Mouse (Mus musculus): ENCODE data around the gene Dnajc22.
"Not testable (repeated sequence)": the region's sequence is repeated elsewhere in the genome, so short reads cannot be mapped to it uniquely, and the experiment has no call there.

Dnajc22 gene

DNA sequence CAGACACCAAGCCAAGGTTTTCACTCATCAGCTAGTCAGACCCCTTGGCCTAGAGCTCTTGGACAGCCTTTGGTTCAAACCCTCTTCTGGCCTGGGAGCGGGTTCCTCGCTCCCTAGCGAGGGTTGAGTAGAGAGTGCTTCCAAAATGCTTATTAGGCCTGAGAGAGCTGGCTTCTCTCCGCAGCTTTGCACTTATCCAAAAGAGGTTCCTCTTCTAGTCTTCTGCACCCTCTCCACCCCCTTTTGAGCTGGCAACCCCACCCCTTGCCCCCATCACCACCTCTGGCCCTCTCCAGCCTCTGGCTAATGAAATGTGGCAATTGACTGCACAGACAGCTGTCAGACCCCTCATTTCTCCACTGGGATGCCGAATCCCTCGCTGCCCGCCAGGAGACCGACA is at the start of gene Dnajc22:
Dnajc22 (plus strand) TSS at position 301 of the 400 bp plus-strand sequence.
- in situ Hi-C loops (cut with MboI, MseI) = no loop called here

DNA sequence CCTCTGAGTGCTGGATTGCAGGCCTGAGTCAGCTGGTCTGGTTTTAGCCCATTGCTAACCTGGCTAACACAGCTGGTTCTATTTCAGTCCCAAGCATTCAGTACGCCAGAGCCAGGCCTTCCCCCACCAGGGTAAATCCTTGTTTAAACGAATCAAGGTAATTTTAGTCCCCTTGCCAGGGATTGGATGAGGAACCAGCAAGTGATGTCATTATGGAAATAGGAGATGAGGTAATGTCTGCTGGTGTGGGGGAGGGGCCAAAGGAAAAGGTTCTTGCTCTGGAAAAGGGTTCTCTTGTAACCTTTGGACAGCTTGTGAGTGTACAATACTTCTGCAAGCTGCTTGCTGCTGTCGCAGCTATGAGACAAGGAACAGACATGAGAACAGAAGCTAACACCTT is 48.1 kb upstream of the Dnajc22 start:
- in situ Hi-C loops (cut with MboI, MseI) = no loop called here

DNA sequence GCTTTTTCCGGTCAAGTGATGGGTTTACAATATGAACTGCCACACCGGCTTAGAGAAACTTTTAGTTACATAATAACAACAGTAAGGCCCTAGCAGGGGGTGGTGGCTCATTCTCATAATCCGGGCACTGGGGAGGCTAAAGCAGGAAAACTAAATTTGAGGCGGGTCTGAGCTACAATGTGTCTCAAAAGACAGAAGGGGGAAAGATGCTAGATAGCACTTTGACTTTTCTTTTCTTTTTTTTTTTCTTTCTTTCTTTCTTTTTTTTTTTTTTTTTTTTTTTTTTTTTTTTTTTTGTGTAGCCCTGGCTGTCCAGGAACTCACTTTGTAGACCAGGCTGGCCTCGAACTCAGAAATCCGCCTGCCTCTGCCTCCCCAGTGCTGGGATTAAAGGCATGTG is 47.2 kb upstream of the Dnajc22 start:
- in situ Hi-C loops (cut with MboI, MseI) = not testable (repeated sequence)

DNA sequence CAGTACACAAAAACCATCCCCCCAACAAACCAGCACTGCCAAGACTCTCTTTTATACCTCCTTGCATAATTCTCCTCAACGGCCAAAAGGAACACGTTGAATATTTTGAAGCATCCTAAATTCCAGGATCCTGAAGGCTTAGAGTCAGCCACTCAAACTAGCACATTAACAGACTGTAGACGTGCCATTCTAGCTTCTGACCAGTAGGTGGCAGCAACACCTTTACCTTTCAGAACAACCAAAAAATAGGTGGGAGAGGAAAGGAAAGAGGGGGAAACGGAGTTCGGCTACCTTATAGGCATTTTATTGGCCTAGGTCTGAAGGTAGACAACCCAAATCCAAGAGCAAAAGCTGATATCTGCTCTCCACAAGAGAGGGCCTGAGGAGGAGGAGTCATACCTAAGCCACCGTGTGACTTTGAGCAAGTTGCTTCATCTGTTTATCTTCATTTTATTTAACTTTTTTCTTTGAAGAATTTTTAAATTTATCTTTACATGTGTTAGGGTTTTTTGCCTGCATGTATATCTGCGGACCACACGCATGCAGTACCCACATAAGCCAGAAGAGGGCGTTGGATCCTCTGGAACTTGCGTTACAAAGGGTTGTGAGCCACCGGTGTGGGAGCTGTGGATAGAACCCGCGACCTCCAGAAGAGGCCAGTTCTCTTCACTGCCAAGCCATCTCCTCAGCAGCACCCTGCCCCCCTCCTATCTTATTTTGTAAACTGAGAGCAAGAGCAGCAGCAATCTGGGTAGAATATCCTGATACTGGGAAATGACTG is 43.3 kb upstream of the Dnajc22 start:
- in situ Hi-C loops (cut with MboI, MseI) = no loop called here

DNA sequence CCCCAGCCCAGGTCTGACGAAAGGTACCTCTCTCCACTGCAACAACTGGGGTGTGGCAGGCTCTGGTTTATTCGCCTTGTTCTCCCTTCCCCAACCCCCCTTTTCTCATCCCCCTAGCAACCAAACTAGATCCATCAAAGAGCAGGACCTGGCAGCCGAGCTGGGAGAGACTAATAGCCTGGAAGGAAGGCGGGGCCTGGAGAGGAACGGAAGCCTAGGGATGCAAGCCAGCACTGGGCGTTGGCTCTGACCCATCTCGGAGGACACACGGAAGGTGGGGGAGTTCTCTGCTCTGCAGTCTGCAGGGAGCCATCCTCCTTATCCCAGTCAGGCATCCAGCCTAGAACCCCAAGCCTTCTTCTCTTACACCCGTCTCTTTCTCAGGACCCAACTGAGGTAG is 39.6 kb upstream of the Dnajc22 start:
- in situ Hi-C loops (cut with MboI, MseI) = no loop called here

DNA sequence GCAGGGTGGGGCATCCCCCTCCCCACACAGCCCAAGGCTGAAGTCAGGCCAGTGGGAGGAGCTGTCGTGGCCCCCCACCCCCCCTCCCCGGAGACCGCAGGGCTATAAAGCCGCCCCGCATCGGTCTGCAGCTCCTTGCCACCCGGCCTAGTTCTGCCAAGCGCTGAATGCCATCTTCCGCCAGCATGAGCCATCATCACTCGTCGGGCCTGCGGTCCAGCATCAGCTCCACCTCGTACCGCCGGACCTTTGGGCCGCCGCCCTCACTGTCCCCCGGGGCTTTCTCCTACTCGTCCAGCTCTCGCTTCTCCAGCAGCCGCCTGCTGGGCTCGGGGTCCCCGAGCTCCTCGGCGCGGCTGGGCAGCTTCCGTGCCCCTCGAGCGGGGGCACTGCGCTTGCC is 37.9 kb upstream of the Dnajc22 start, which contains the start of gene Prph:
Prph (plus strand) TSS at position 135 of the 400 bp plus-strand sequence.
- in situ Hi-C loops (cut with MboI, MseI) = loop anchor here (5.0 kb wide), 1 partner anchor 47 kb away; no protein-coding TSS in a partner anchor

DNA sequence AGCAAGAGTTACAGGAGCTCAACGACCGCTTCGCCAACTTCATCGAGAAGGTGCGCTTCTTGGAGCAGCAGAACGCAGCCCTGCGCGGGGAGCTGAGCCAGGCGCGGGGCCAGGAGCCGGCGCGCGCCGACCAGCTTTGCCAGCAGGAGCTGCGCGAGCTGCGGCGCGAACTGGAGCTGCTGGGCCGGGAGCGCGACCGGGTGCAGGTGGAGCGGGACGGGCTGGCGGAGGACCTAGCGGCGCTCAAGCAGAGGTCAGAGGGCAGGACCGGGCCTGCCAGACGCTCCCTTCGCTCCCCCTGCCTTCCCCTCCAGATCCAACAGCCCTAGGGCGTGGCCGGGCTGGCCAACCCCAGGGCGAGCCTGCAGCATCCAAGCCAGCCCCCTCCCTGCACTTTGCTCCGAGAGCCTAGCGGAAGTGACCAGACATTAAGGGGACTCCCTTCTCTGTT is 37.4 kb upstream of the Dnajc22 start:
- in situ Hi-C loops (cut with MboI, MseI) = loop anchor here (5.0 kb wide), 1 partner anchor 47 kb away; no protein-coding TSS in a partner anchor

DNA sequence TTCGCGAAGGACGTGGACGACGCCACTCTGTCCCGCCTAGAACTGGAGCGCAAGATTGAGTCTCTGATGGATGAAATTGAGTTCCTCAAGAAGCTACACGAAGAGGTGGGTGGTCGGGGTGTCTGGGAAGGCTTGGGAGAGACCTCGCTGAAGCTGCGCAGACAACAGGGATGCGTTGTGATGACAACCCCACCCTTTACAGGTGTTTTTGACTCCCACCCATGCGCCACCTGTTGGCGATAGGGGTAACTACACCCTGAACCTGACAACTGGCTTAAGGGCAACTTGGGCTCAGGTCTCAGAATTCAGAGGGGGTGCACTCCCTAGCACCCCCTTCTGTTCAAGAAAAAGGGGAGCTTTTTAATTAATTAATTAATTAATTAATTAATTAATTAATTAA is 36.6 kb upstream of the Dnajc22 start:
- in situ Hi-C loops (cut with MboI, MseI) = loop anchor here (5.0 kb wide), 1 partner anchor 46 kb away; no protein-coding TSS in a partner anchor

DNA sequence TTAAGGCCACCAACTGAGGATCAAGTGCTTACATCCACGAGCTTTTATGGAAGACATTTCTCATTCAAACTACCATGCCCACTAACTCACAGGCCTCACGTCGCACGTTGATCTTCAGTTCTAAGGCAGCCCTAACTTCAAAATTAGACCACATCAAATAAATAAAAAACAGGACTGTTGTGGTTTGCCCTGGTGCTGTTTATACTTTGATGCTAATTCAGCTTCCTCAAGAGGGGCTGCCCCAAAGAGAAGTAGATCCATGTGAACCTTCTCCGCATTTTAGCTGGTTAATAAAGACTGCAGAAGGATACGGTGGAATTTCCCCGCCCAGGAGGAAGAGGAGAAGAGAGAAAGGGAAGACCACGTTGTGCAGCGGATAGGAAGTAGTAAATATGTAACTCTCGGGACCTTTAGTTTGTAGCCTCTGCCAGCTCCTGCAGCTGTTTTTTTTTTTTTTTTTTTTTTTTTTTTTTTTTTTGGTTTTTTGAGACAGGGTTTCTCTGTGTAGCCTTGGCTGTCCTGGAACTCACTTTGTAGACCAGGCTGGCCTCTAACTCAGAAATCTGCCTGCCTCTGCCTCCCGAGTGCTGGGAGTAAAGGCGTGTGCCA is 27.3 kb upstream of the Dnajc22 start:
- in situ Hi-C loops (cut with MboI, MseI) = no loop called here

DNA sequence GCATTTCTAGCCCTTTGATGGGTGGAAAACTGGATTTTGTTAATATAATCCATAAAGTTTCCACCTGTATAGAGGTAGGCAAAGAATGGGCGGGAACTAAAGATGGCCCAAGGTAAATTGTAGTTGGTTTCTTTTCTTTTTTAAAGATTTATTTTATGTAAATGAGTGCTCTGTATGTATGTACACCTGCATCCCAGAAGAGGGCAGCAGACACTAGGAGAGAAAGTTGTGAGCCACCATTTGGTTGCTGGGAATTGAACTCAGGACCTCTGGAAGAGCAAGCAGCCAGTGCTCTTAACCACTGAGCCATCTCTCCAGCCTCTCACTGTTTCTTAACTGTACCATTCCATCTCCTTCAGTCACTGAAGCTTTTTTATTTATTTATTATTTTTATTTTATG is 21.0 kb upstream of the Dnajc22 start:
- in situ Hi-C loops (cut with MboI, MseI) = no loop called here

DNA sequence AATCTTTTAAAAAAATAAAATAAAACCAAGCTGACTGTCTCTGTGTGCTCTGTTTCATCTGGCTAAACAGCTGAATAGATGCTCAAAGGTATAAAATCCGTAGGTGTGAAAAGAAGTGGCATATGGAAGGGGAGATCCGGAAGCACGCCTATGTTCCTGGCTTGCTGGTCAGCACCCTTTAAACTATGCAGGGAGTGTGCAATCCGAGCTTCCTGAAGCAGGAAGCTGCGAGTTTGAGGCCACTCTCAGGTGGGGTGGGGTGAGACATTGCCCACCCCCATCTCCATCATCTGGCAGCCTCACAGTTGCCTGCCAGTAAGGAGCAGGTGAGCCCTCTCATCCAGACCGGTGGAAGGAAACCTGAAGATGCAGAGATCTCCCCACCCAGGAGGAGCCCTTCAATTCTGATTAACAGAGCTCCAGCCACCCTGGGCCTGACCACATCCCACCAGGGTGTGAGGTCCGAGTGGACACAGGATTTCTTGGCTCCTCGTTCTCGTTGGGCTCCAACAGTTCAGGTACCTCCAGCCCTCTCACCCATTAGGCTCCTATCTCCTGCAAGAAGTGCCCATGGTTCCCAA is 18.9 kb upstream of the Dnajc22 start, which contains the start of gene Troap:
Troap (plus strand) TSS at position 557 of the 581 bp plus-strand sequence.
- in situ Hi-C loops (cut with MboI, MseI) = no loop called here

DNA sequence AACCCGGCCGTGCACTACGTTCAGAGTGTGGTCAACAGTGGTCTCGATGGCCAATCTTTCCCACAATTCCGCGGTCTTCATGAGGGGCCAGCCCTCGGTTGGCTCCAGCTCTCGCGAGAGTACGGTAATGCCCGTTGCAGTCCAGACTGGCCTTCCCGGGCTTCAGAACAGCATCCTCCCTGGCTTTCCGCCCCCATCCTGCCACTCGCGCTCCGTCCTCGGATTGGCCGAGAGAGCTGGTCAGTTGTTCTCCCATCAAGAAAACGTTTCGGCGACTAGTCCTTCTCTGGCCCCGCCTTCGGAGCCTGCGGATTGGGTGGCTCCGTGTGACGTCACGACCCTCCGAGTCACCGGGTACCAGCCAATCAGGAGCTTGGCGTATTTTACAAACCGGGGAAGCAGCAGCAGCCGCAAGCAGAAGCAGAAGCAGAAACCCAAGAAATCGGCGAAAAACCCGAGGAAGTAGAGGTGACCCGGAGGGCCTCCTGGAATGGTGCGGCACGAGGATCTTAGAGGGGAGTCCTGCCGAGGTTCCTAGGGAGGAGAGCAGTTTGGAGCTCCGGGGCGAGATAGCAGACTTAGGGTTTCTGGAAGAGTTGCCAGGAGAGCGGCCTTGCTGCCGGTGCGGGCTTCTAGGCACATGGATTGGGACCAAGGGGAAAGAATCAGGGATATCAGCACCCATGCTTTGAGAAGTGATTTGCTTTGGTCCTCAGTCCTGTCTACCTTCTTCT is 18.2 kb upstream of the Dnajc22 start:
- in situ Hi-C loops (cut with MboI, MseI) = no loop called here

DNA sequence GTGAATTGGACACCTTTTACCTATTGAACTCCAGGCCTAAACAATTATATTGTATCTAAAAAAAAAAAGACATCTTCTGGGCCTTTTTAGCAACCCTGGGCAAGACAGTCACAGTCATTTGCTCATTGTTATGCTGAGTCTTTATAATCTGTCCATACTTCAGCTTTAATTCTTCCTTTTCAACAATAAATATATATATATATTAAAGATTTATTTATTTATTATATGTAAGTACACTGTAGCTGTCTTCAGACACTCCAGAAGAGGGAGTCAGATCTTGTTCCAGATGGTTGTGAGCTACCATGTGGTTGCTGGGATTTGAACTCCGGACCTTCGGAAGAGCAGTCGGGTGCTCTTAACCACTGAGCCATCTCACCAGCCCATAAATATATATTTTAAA is 17.0 kb upstream of the Dnajc22 start:
- in situ Hi-C loops (cut with MboI, MseI) = not testable (repeated sequence)

DNA sequence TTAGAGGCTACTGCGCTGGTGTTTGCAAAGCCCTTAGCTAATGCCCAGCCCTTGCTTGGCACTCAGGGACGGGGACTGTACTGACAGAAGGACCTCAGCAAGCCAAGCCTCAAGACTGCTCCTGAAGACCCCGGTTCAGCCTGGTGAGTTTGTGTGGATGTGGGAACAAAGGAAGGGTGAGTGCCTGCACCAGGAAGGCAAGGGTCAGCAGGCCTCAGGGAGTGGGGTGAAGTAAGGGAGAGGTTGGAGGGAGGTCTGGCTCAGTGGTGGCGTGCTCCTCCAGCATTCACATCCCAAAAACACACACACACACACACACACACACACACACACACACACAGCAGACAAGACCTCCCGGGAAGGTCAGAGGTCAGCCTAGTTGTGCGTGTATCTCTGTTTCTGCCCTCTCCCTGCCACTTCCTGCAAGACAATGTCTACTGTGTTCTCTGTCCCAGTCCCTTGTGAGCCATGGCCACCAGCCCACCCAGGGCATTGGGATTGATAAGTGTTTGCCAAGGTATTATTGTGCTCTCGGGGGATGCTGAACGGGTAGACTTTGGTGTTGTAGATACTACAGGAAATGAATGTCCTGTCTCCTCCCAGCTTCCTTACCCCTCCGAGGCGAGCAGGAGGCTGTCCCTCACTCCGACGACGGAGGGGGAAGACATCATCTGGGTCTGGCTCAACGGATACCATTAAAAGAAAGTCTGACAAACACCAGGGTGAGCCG is 14.6 kb upstream of the Dnajc22 start:
- in situ Hi-C loops (cut with MboI, MseI) = no loop called here

DNA sequence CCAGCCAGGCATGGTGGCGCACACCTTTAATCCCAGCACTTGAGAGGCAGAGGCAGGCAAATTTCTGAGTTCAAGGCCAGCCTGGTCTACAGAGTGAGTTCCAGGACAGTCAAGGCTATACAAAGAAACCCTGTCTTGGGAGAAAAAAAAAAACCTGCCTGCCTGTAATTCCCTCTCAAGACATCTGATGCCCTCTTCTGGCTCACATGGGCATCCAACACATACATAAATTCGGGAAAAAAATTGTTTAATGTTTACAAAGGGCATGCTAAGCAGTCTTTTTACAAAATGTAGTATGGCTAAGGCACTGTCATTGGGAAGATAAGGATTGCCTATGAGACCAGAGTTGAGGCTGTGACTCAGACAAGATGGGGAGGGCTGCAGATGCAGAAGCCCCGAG is 13.2 kb upstream of the Dnajc22 start:
- in situ Hi-C loops (cut with MboI, MseI) = no loop called here

DNA sequence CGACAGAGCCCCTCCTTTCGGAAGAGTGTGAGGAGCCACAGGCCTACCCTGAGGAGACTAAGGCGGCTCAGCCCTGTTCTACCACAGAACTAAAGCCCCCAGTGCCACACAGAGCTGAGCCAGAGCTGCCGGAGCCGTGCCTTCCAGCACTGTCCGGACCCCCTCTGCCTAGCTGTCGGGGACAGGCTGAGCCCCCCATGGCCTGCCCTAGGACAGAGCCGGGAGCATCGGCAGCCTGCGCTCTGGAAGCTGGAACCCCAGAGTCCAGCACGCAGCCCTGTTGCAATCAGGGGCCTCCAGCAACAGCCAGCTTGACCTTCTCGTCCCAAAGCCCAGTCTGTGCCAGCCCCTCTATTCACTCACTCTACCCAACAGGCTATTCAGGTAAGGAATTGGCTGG is 10.6 kb upstream of the Dnajc22 start:
- in situ Hi-C loops (cut with MboI, MseI) = no loop called here

DNA sequence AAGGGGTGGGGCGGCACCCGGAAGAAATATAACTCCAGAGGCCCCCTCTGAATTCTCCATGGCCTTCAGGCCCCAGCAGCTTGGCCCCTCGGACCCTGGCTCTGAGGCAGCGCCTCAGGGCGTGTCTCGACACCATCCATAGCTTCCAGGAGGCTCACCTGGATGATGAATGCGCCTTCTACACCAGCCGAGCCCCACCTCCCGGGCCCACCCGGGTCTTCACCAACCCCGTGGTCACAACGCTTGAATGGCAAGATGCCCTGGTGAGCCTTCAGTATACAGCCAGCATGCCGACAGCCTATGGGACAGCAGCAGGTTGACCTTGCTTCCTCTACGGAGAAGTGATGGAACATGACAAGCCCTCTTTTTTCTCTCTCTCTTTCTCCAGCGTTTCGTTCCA is 10.1 kb upstream of the Dnajc22 start:
- in situ Hi-C loops (cut with MboI, MseI) = no loop called here

DNA sequence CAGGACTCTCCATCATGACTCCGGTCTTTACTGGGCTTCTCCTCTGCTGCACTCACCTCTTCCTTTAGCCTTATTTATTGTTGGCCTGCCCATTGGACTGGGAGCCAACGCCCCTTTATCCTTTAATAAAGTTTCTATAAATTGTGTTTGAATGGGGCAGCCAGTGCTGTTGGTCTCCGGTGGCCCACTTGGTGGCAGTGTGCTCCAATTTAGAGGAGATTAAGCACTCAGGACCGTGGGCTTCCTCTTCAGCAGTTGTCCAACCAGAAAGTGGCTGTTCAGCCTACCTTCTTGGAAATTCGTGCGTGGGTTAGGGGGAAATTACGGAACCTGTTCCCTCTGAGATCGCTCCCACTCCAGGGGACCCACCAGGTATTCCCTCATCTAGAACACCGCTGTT is 9.7 kb upstream of the Dnajc22 start:
- in situ Hi-C loops (cut with MboI, MseI) = no loop called here

DNA sequence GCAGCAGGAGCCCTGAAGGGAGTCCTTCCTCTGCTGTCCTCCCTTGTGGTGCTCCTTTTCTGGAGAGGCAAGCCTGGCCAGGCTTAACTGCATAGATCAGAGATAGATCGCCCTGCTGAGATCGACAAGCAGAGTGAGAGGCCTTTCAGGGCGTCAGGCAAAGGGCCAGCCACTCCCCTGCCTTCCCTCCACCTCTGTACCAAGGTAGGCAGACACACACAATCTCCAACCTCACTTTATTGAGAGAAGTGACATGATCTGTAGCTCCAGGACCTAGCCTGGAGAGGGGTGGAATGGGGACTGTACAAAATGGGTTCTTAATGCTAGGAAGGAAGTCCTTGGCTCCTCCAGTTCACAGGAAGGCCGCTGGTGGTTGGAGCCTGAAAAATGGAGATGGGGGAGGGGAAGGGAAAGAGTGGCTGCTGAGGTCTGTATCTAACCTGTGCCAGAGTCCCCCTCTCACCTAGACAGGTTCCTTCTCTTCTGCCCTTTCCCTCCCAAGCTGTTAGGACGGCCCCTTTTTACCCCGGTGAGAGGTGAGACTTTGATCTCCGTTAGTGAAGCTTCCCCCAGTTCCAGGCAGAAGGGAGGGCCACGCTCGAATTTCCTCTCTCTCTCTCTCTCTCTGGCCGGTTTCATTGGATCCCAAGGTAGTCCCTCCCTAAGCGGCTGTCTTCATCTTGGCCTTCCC is 9.0 kb upstream of the Dnajc22 start:
- in situ Hi-C loops (cut with MboI, MseI) = no loop called here

DNA sequence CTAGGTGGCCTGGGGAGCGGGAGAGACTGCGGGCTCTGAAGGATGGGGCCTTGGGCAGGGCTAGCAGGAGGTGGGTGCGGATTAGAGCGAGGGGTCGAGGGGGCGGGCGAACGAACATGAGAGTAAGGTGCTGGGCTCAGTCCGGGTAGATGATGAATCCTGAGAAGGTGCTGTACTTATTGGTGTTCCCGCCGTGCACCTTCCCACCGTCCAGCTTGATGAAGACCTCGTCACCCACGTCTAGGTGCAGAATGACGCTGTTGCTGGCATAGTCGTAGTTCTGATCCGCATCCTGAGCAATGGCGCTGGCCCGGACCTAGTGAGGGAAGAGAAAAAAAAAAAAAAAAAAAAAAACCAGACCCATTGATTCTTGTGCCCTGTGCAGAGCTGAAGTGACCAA is 8.4 kb upstream of the Dnajc22 start:
- in situ Hi-C loops (cut with MboI, MseI) = no loop called here

DNA sequence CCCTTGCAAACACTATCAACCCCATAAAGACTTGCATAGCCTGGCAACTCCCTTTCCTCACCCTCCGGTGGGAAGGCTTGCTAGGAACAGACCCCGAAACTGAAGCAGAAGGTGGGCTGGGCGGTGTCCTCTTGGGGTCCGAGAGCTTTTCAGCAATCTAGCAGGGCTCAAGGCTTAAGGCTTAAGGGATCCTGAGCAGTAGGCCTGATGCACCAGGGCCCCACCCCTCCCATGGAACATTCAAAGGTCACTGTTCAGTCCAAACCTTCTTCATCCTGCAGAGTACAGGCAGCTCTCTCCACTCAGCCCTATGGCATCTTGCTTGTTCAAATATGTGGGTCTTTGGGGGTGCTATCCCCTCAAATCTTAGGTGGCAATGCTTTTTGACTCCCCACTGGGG is 7.0 kb upstream of the Dnajc22 start:
- in situ Hi-C loops (cut with MboI, MseI) = no loop called here

Data from T-helper 1 cell (primary cell).